Mouse (Mus musculus) gastrocnemius, postnatal 36 days (tissue): Measurements from ENCODE around the gene Ncoa7. TPM values are rescaled to one million over a fixed set of nuclear protein-coding genes. Genes with fewer than 3 reads are reported as not detected.
A peak's percentile ranks its signal among the peaks of the same experiment; 100 is the strongest.

Source experiments
- DNase-seq, 2 experiments: peaks; one replicate each; pipeline ENCODE4 v3.0.0; 2022
- intact Hi-C: fragments of 180-260 bp; cut with DNase I; formaldehyde crosslinking; loops from one replicate; pipeline ENCODE4 v1.15.1; 2025
- long read RNA-seq, 2 experiments: library from polyadenylated mRNA; stranded (forward); transcript quantifications; one replicate each; pipeline ENCODE4 v2.0.0; 2021
- total RNA-seq, 2 experiments: library from RNA; stranded (reverse); gene quantifications; 2 replicates each; pipeline ENCODE4 v1.2.3; 2021

Ncoa7 gene
- 1 to 10 TPM; 2.1 to 2.5 TPM for total RNA-seq
- long read RNA-seq, experiment 1, partial matches to known transcripts, result 0 of 1 reads
- long read RNA-seq, experiment 1, other reads (novel, unspliced or antisense), result 0 of 1 reads
- long read RNA-seq, experiment 2, partial matches to known transcripts, result 0 of 5 reads
- long read RNA-seq, experiment 2, other reads (novel, unspliced or antisense), result 1 of 5 reads

- intact Hi-C loops, result loop anchor here (10.0 kb wide), 1 partner anchor 188 kb away; no protein-coding TSS in a partner anchor
- DNase-seq, result peak; percentile 61 to 73
Observed at GRCm38 (mm10) chr10:30802681-30803586, at the start of gene Ncoa7. Gene Ncoa7, minus strand, starts transcription at chr10:30803326.

DNA sequence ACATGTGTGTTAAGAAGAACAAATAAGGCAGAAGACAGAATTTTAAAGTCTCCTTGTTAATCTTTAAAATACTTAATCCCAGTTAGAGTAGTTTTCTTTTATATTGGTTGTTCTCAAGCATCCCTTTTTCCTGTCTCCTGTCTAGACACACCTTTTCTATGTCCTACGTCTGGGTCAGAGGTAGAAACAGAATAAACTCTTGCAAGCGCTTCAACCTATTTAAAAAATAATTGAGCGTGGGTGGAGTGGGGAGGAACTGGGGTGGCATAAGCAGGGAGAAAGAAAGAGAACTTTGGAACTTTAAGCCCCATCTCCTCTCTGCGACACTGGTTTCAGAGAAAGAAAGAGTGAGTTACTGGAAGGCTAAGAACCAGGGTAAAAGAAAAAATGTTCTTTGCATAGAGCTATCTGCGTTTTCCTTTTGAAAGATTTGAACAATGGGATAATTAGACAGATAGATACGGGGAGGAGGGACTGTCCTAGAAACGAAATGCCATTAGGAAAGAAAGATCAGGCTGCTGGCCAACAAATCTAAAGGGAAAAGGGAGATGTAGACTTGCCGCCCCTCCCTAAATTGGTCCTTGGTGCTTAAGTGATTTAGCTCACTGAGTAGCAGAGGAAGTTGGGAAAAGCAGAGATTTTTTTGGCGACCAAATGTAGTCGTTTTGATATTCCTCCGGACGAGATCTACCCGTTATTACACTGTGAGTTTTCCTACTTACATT, 42.1 kb upstream of the Ncoa7 start:
- no peak for DNase-seq

GRCm38 (mm10) chr10:30844191-30845010, 41.3 kb upstream of the Ncoa7 start:
- peak in 1 of 2 experiments; percentile 13 for DNase-seq
- intact Hi-C loops, result no loop called here

More for the DNA sequence above, 42.1 kb upstream of the Ncoa7 start:
- intact Hi-C loops, result no loop called here

DNA sequence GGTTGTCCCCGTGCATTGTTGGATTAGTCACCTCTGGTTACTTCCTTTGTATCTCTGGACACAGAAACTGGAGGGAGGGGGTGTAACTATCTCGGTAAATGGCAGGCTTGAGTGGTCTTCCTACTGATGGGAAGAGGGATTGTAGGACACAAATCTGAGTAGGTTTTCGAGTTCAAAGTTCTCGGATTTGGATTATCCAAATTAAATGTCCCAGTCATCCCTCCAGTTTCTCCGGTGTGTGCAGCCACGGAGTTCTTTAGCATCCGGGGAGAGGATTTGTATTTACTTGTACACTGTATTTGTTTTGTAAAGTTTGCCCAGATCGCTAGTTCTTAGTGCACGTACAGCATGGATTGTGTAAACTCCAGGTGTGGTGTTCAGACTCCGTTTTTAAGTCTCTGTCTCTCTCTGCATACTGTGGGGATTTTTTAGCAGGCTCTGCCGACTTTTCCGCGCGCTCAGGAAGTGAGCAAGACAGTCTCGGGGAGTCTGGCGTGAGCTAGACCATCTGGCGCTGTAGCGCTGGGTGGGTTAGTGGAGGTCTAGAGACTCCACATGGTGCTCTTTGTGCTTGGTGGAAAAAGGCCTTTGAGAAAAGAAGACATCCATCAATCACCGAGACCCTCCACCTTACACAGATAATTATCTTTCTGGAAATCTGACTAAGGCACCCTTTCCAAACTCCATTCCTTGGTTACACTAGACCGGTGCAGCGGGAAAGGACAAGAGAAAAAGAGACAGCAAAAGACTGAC, 40.5 kb upstream of the Ncoa7 start:
- intact Hi-C loops, result no loop called here
- DNase-seq, result no peak

DNA sequence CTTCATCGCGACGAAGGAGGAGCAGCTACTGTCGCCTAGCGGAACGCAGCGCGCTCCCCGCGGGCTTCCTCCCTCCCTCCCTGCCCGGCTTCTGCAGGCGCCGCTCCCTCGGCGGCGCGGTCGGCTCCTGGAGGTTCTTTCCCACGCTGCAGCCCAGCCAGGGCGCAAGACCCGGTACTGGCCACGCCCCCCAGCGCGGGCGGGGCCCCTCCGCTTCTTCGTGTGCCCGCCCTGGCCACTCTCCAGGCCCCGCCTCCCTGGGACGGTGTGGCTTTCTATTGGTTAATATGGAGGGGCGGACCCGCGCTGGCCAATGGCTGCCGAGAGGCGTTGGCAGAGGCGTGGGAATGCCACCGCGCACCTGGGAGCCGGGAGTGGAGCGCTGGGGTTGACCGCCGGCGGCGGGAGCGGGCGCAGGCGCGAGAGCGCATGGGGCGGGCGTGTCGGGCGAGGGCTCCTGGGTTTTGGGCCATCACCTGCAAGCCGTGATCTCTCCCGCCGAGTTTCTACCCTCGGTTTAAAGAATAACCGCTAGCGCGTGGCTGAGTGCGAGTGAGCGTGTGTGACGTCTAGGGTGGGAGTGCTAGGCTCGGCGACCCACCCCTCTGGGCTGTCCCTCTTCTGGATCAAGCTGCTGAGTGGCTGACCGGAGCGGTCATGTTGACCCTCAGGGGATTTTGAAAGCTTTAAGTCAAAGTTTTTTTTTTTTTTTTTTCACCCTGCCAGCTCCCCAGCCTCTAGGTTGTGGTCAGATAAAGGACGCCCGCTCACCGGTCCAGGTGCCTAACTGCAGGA, 39.7 kb upstream of the Ncoa7 start, which contains the start of gene Hey2:
Hey2 (minus strand) TSS at position 159 of the 795 bp plus-strand sequence.
- peak; percentile 96 to 97 for DNase-seq
- intact Hi-C loops, result no loop called here

GRCm38 (mm10) chr10:30842228-30842627, 39.1 kb upstream of the Ncoa7 start:
- no peak for DNase-seq
- intact Hi-C loops, result no loop called here

- no peak for DNase-seq
- intact Hi-C loops, result no loop called here
Observed at GRCm38 (mm10) chr10:30840824-30841223, 37.7 kb upstream of the Ncoa7 start.

- intact Hi-C loops, result no loop called here
- no peak for DNase-seq
Observed at GRCm38 (mm10) chr10:30838188-30838587, 35.1 kb upstream of the Ncoa7 start.

DNA sequence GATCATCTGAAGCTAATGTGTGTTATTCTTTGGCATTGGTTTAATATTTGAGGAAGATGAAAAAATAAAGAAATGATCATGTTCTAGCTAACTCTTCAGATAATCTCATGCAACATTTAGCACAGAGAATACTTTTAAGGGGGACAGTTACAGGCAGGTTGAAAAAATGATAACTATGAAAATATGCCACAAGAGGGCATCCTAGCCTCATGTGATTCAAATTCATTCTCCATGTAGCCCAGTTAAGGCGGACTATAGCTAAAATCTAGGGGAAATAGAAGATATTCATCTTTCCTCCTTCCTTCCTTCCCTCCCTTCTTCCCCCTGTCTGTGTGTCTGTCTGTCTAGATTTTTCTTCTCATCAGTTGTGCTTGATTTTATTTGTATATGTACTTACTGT, 21.9 kb upstream of the Ncoa7 start:
- intact Hi-C loops, result loop anchor here (1.0 kb wide), 1 partner anchor 475 kb away; no protein-coding TSS in a partner anchor
- no peak for DNase-seq

- DNase-seq, result peak; percentile 45 to 70
- intact Hi-C loops, result no loop called here
Observed at GRCm38 (mm10) chr10:30810967-30811293, 7.8 kb upstream of the Ncoa7 start.

DNA sequence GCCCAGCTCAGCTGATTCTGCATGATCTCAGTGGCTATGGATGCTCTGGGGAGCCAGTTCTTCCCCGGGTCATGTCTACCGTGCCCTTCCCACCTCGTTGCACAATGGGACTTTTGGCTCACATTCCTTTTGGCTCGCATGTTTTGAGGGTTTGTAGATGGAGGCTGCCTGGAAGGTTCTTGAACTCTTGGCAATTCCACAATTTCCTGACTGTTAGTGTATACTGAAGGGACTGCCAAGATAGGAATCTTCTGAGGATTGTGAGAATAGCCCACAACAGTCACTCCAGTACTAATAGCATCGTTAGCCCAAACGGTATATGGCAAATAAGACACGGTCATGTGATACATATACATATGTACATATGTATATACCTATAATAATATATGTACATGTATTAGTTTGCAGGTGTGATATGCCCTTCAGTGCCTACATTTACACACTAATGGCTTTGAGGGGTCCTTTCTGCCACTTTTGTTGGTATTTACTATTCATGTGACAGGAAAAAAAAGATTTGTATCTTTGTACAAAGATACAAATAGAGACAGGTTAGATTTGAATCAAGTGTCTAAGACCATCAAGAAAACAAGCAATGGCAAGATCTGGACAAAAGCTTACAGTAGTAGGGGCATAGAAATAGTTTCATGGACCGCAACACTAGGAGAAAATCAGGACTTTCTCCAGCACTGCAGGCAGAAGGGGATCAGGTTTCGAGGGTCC, 7.3 kb upstream of the Ncoa7 start:
- intact Hi-C loops, result no loop called here
- peak in 1 of 2 experiments; percentile 26 for DNase-seq

- intact Hi-C loops, result loop anchor here (10.0 kb wide), 1 partner anchor 189 kb away; no protein-coding TSS in a partner anchor
Observed at GRCm38 (mm10) chr10:30803587-30804253, 594 bp upstream of the Ncoa7 start.

DNA sequence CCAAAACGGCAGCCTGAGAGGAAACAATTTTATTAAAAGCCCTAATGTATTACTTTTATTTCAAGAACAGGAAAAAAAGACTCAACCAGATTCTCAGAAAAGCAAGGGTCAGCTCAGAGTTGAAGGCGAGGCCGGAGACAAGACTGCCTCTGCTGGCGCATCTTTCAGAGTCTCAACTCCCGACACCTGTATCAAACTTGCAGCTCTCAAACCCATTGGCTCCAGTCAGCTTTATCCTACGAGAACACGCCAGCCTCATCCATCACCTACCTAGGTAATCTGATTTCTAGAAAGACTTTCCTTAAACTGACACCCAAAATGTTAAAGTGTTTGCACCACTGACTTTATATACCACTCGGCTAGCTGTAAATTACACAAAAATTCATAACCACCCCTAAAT, 1.1 kb downstream of the Ncoa7 start:
- intact Hi-C loops, result loop anchor here (10.0 kb wide), 1 partner anchor 187 kb away; no protein-coding TSS in a partner anchor
- no peak for DNase-seq

More at GRCm38 (mm10) chr10:30803587-30804253, 594 bp upstream of the Ncoa7 start:
- DNase-seq, result no peak

- intact Hi-C loops, result loop anchor here (10.0 kb wide), 1 partner anchor 185 kb away; no protein-coding TSS in a partner anchor
- no peak for DNase-seq
Observed at GRCm38 (mm10) chr10:30799713-30800450, 3.2 kb downstream of the Ncoa7 start.

DNA sequence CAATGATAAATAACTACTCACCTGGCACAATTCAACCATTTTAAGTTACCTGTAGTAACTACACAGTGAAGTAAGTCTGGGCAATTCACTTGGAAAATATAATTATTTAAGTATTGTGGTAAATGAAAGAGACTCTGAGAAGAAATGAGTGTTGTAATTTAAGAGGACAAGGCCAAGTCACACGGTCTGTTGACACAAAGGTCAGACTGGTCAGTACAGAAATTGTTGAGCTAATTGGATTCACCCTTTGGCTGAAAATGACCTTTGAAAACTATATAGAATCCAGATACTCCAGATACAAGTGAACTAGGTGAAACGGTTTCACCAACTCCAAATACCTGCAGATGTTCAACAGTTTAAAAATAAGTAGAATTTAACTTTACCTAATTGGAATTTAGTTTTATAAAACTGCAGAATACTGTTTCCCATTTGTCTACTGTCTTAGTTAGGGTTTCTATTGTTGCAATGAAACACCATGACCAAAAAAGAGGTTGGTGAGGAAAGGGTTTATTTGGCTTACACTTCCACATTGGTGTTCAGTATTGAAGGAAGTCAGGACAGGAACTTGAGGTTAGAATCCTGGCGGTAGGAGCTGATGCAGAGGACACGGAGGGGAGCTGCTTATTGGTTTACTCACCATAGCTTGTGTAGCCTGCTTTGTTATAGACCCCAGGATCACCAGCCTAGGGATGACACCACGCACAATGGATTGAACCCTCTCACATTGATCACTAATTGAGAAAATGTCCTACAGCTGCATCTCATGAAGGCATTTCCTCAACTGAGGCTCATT, 6.5 kb downstream of the Ncoa7 start:
- DNase-seq, result no peak
- intact Hi-C loops, result no loop called here

- no peak for DNase-seq
- intact Hi-C loops, result no loop called here
Observed at GRCm38 (mm10) chr10:30791016-30791415, 12.1 kb downstream of the Ncoa7 start.
